24 mouse cellular contexts compared by ENCODE assay signal in the genomic region with DNA sequence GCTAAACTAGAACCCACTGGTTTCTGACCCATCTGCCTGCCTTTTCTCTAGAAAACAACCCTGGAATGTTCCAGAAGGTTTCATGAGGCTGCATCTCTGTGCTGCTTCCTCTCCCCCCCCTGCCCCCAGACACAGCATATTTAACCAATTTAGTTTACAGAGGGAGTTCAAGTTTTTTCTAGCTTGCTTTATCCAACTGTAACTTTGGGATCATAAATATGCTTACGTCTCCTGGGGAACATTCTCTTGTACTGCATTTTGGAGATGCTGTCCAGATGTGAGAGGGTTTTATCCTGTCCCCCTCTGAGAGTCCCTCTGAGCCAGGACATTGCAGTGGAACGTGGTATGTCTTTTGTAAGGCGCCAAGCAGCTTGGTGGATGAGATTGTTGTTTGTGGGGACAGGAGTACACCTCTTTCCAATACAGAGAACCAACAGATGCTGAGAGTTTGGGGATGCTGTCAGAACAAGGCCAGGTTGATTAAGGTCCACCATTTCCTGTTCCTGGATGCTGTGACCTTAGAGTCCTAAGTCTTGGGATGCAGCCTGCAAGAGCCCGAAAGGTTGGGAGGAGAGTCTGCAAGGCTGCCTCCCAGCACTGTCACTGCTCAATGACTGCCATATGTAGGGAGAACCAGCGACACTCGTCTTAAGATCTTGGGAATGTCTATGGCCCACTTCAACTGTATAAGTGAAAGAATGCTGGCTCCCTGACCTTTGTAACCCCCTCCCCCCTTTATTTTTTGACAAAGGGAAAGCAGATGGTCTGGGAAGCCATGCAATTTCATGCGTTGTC. TPM values are rescaled to one million over a fixed set of nuclear protein-coding genes. Genes with fewer than 3 reads are reported as not detected.
DNase-seq lines count a peak whose midpoint lies in the region; ATAC-seq and TF ChIP-seq lines count a peak whose summit lies in the region.
"Had no signal": no experiment of that assay in that cellular context is flagged by ENCODE, and none has a peak within 500 bp of the region (broad histone marks: within the 10 kb centered on the region; RNA-seq: fewer than 3 reads in every experiment).

No protein-coding gene starts in this region.

- peak overlapping the region; percentile 75; the same call in 1 of the 2 replicates for H3K27ac ChIP-seq in gastrocnemius, adult 2 months
- H3K27ac ChIP-seq in testis, adult 2 months (ENCODE audit: control insufficient read depth, insufficient read depth, low read depth, low read length): no peak overlapping the region
- H3K27ac ChIP-seq in limb, embryonic 13.5 days: peak overlapping the region; percentile 72; the same call in 1 of the 2 replicates
- H3K27ac ChIP-seq: heart, embryonic 10.5 days; hindbrain, embryonic 12.5 days; left cerebral cortex, adult 2 months; liver, embryonic 14.5 days; midbrain, embryonic 12.5 days; neural tube, embryonic 13.5 days had no signal

- ATAC-seq in limb, embryonic 13.5 days (ENCODE audit: low FRiP score, low read depth): peak; percentile 49
- ATAC-seq: forebrain, embryonic 14.5 days; inflammation-experienced regulatory T-cells, adult 6 months had no signal

- peaks cover 16% of the 10 kb centered on the region for H3K4me1 ChIP-seq in testis, adult 2 months (ENCODE audit: control insufficient read depth, insufficient read depth, low read length)
- peaks cover 36% of the 10 kb centered on the region for H3K4me1 ChIP-seq in limb, embryonic 13.5 days
- H3K4me1 ChIP-seq: hindbrain, embryonic 12.5 days; midbrain, embryonic 12.5 days; neural tube, embryonic 13.5 days had no signal

- no peak overlapping the region for H3K9ac ChIP-seq in limb, embryonic 13.5 days
- H3K9ac ChIP-seq: hindbrain, embryonic 12.5 days; liver, embryonic 14.5 days; midbrain, embryonic 12.5 days; neural tube, embryonic 13.5 days had no signal

- 44% methylated on average over 7 of the region's 7 CpGs for WGBS in limb, embryonic 13.5 days

- DNase-seq in gastrocnemius, adult 2 months: no peak
- DNase-seq in gastrocnemius, postnatal 4 days (ENCODE audit: low spot score in 2 of 2): no peak
- no peak for DNase-seq in testis, postnatal 10 days (ENCODE audit: low spot score)
- DNase-seq in frontal cortex, postnatal 10 days (ENCODE audit: low spot score in 2 of 2): no peak
- no peak for DNase-seq in cerebellum, adult 8-10 months
- DNase-seq: adrenal gland, postnatal 36 days; cerebellum, adult 11-12 months; cerebellum, postnatal 25 days; kidney, postnatal 36 days; left cerebral cortex, postnatal 4 days; thymus, adult 18-20 months; thymus, postnatal 4 days had no signal

- no peak overlapping the region for H3K4me2 ChIP-seq in limb, embryonic 13.5 days (replicated peaks)
- H3K4me2 ChIP-seq: hindbrain, embryonic 12.5 days; midbrain, embryonic 12.5 days; neural tube, embryonic 13.5 days had no signal

- intact Hi-C loops in gastrocnemius, adult 2 months (cut with DNase I): no loop called here

- TF ChIP-seq POLR2A in testis, adult 2 months (IDR thresholded peaks at IDR 0.05; ENCODE audit: control insufficient read depth, low read depth, low read length): no peak

- no peak overlapping the region for H3K4me3 ChIP-seq in gastrocnemius, adult 2 months
- peak overlapping the region; percentile 88; the same call in 1 of the 2 replicates for H3K4me3 ChIP-seq in testis, adult 2 months (ENCODE audit: control insufficient read depth, low read depth, low read length)
- H3K4me3 ChIP-seq in limb, embryonic 13.5 days: no peak overlapping the region
- H3K4me3 ChIP-seq: erythroblast, embryonic 14.5 days; heart, embryonic 10.5 days; hindbrain, embryonic 12.5 days; left cerebral cortex, adult 2 months; midbrain, embryonic 12.5 days; neural tube, embryonic 13.5 days had no signal

- H3K9me3 ChIP-seq in limb, embryonic 13.5 days: no peaks in the 10 kb centered on the region
- H3K9me3 ChIP-seq: heart, embryonic 10.5 days; hindbrain, embryonic 12.5 days; midbrain, embryonic 12.5 days; neural tube, embryonic 13.5 days had no signal

- H3K36me3 ChIP-seq in testis, adult 2 months (ENCODE audit: control insufficient read depth, insufficient read depth, low read length): no peaks in the 10 kb centered on the region
- H3K36me3 ChIP-seq in limb, embryonic 13.5 days: no peaks in the 10 kb centered on the region
- H3K36me3 ChIP-seq: heart, embryonic 10.5 days; hindbrain, embryonic 12.5 days; midbrain, embryonic 12.5 days; neural tube, embryonic 13.5 days had no signal

- H3K27me3 ChIP-seq in testis, adult 2 months (ENCODE audit: control insufficient read depth, insufficient read depth, low read length): no peaks in the 10 kb centered on the region
- H3K27me3 ChIP-seq in limb, embryonic 13.5 days: no peaks in the 10 kb centered on the region
- H3K27me3 ChIP-seq: CH12.LX; hindbrain, embryonic 12.5 days; midbrain, embryonic 12.5 days; neural tube, embryonic 13.5 days had no signal

- TF ChIP-seq CTCF in gastrocnemius, adult 2 months (IDR thresholded peaks at IDR 0.05): no peak
- no peak for TF ChIP-seq CTCF in testis, adult 2 months (IDR thresholded peaks at IDR 0.05; ENCODE audit: control insufficient read depth, insufficient read depth, insufficient replicate concordance, low read depth, low read length)

RNA-seq across cellular contexts. Expression of gene Tut7, which starts 51.4 kb away (rescaled TPM):
- 10 to 100 TPM; 40.5 to 43.5 TPM for total RNA-seq in gastrocnemius, adult 2 months (2021)
- total RNA-seq in gastrocnemius, postnatal 4 days (2021): 10 to 100 TPM; 53.7 to 65.8 TPM
- polyA plus RNA-seq in testis, adult 2 months (2012; rRNA removed): 9.5 and 10.1 TPM in 2 replicates
- polyA plus RNA-seq in limb, embryonic 13.5 days (2015; fragmentation: Nextera tagmentation; extraction: Ambion mirVana): 56.4 and 57.4 TPM in 2 replicates
